Mouse (Mus musculus): Measurements from ENCODE around the gene Ddx52. TPM values are rescaled to one million over a fixed set of nuclear protein-coding genes. Genes with fewer than 3 reads are reported as not detected.
A peak's percentile ranks its signal among the peaks of the same experiment; 100 is the strongest.

Gene Ddx52
- polyA plus RNA-seq, 1 experiment = 7.2 TPM

- 85% methylated on average over 6 of the region's 6 CpGs for WGBS
- Histone ChIP-seq H3K4me1 (ENCODE audit: control insufficient read depth, insufficient read depth, low read length) (peaks cover 6% of the 10 kb centered on the region; the same call in 1 of the 2 replicates), H3K4me3 (ENCODE audit: insufficient read depth, low read depth, low read length) (no peak overlapping the region), H3K27me3 (replicated peaks; ENCODE audit: control insufficient read depth, insufficient read depth, low read length) (no peaks in the 10 kb centered on the region), H3K36me3 (ENCODE audit: control insufficient read depth, insufficient read depth, low read length) (no peaks in the 10 kb centered on the region), H3K27ac (ENCODE audit: insufficient read depth, low read depth, low read length) (no peak overlapping the region)
- DNase-seq = no peak
- TF ChIP-seq POLR2A (IDR thresholded peaks at IDR 0.05; ENCODE audit: low read depth, low read length) (no peak), CTCF (conservative IDR thresholded peaks at IDR 0.05; ENCODE audit: insufficient read depth, insufficient read length, low read depth, low read length) (no peak)
These were observed 26.3 kb downstream of the Ddx52 start for GRCm38 (mm10) chr11:83968205-83968575.

GRCm38 (mm10) chr11:83969040-83969439 lies 27.2 kb downstream of the Ddx52 start:
- Histone ChIP-seq H3K36me3 (ENCODE audit: control insufficient read depth, insufficient read depth, low read length) (no peaks in the 10 kb centered on the region), H3K27me3 (replicated peaks; ENCODE audit: control insufficient read depth, insufficient read depth, low read length) (no peaks in the 10 kb centered on the region), H3K4me1 (ENCODE audit: control insufficient read depth, insufficient read depth, low read length) (peaks cover 2% of the 10 kb centered on the region; the same call in 1 of the 2 replicates), H3K27ac (ENCODE audit: insufficient read depth, low read depth, low read length) (no peak overlapping the region), H3K4me3 (ENCODE audit: insufficient read depth, low read depth, low read length) (no peak overlapping the region)
- 0 out of 2 replicates have a peak, but pooled peaks have one; percentile 4 for TF ChIP-seq CTCF (conservative IDR thresholded peaks at IDR 0.05; ENCODE audit: insufficient read depth, insufficient read length, low read depth, low read length)
- TF ChIP-seq POLR2A (IDR thresholded peaks at IDR 0.05; ENCODE audit: low read depth, low read length) = no peak
- no peak for DNase-seq
- 96% methylated on average over 3 of the region's 3 CpGs for WGBS

- TF ChIP-seq CTCF (conservative IDR thresholded peaks at IDR 0.05; ENCODE audit: insufficient read depth, insufficient read length, low read depth, low read length) = no peak
- TF ChIP-seq POLR2A (IDR thresholded peaks at IDR 0.05; ENCODE audit: low read depth, low read length) = no peak
- no peak for DNase-seq
- H3K4me1 ChIP-seq (ENCODE audit: control insufficient read depth, insufficient read depth, low read length) = no peaks in the 10 kb centered on the region
- WGBS = 69% methylated on average over 7 of the region's 7 CpGs
- H3K36me3 ChIP-seq (ENCODE audit: control insufficient read depth, insufficient read depth, low read length) = peaks cover 2% of the 10 kb centered on the region; the same call in 1 of the 2 replicates
- no peak overlapping the region for H3K27ac ChIP-seq (ENCODE audit: insufficient read depth, low read depth, low read length)
- H3K4me3 ChIP-seq (ENCODE audit: insufficient read depth, low read depth, low read length) = no peak overlapping the region
- H3K27me3 ChIP-seq (replicated peaks; ENCODE audit: control insufficient read depth, insufficient read depth, low read length) = no peaks in the 10 kb centered on the region
These were observed 32.9 kb downstream of the Ddx52 start for GRCm38 (mm10) chr11:83974561-83975346.

GRCm38 (mm10) chr11:83975488-83975887 lies 33.6 kb downstream of the Ddx52 start:
- WGBS = 82% methylated on average over 1 of the region's 1 CpGs
- no peak for DNase-seq
- Histone ChIP-seq H3K36me3 (ENCODE audit: control insufficient read depth, insufficient read depth, low read length) (peaks cover 2% of the 10 kb centered on the region; the same call in 1 of the 2 replicates), H3K4me3 (ENCODE audit: insufficient read depth, low read depth, low read length) (no peak overlapping the region), H3K4me1 (ENCODE audit: control insufficient read depth, insufficient read depth, low read length) (no peaks in the 10 kb centered on the region), H3K27ac (ENCODE audit: insufficient read depth, low read depth, low read length) (no peak overlapping the region), H3K27me3 (replicated peaks; ENCODE audit: control insufficient read depth, insufficient read depth, low read length) (no peaks in the 10 kb centered on the region)
- TF ChIP-seq CTCF (conservative IDR thresholded peaks at IDR 0.05; ENCODE audit: insufficient read depth, insufficient read length, low read depth, low read length) = no peak
- TF ChIP-seq POLR2A (IDR thresholded peaks at IDR 0.05; ENCODE audit: low read depth, low read length) = no peak

- WGBS = 59% methylated on average over 13 of the region's 13 CpGs
- no peak for DNase-seq
These were observed 34.5 kb downstream of the Ddx52 start for GRCm38 (mm10) chr11:83976236-83976977.

GRCm38 (mm10) chr11:83977810-83978209 lies 35.9 kb downstream of the Ddx52 start:
- H3K4me3 ChIP-seq (ENCODE audit: insufficient read depth, low read depth, low read length) = no peak overlapping the region
- TF ChIP-seq POLR2A (IDR thresholded peaks at IDR 0.05; ENCODE audit: low read depth, low read length) (no peak), CTCF (conservative IDR thresholded peaks at IDR 0.05; ENCODE audit: insufficient read depth, insufficient read length, low read depth, low read length) (no peak)
- 90% methylated on average over 2 of the region's 2 CpGs for WGBS
- peaks cover 7% of the 10 kb centered on the region for H3K36me3 ChIP-seq (ENCODE audit: control insufficient read depth, insufficient read depth, low read length)
- no peak overlapping the region for H3K27ac ChIP-seq (ENCODE audit: insufficient read depth, low read depth, low read length)
- no peak for DNase-seq
- H3K27me3 ChIP-seq (replicated peaks; ENCODE audit: control insufficient read depth, insufficient read depth, low read length) = no peaks in the 10 kb centered on the region
- H3K4me1 ChIP-seq (ENCODE audit: control insufficient read depth, insufficient read depth, low read length) = no peaks in the 10 kb centered on the region

More at GRCm38 (mm10) chr11:83976236-83976977, 34.5 kb downstream of the Ddx52 start:
- Histone ChIP-seq H3K36me3 (ENCODE audit: control insufficient read depth, insufficient read depth, low read length) (peaks cover 3% of the 10 kb centered on the region), H3K4me3 (ENCODE audit: insufficient read depth, low read depth, low read length) (no peak overlapping the region), H3K4me1 (ENCODE audit: control insufficient read depth, insufficient read depth, low read length) (no peaks in the 10 kb centered on the region), H3K27ac (ENCODE audit: insufficient read depth, low read depth, low read length) (no peak overlapping the region), H3K27me3 (replicated peaks; ENCODE audit: control insufficient read depth, insufficient read depth, low read length) (no peaks in the 10 kb centered on the region)
- TF ChIP-seq POLR2A (IDR thresholded peaks at IDR 0.05; ENCODE audit: low read depth, low read length) (no peak), CTCF (conservative IDR thresholded peaks at IDR 0.05; ENCODE audit: insufficient read depth, insufficient read length, low read depth, low read length) (no peak)

- Histone ChIP-seq H3K4me3 (ENCODE audit: insufficient read depth, low read depth, low read length) (no peak overlapping the region), H3K27me3 (replicated peaks; ENCODE audit: control insufficient read depth, insufficient read depth, low read length) (no peaks in the 10 kb centered on the region), H3K4me1 (ENCODE audit: control insufficient read depth, insufficient read depth, low read length) (no peaks in the 10 kb centered on the region), H3K36me3 (ENCODE audit: control insufficient read depth, insufficient read depth, low read length) (peaks cover 10% of the 10 kb centered on the region), H3K27ac (ENCODE audit: insufficient read depth, low read depth, low read length) (no peak overlapping the region)
- WGBS = 81% methylated on average over 6 of the region's 6 CpGs
- no peak for DNase-seq
- TF ChIP-seq POLR2A (IDR thresholded peaks at IDR 0.05; ENCODE audit: low read depth, low read length) (no peak), CTCF (conservative IDR thresholded peaks at IDR 0.05; ENCODE audit: insufficient read depth, insufficient read length, low read depth, low read length) (no peak)
These were observed 38.1 kb downstream of the Ddx52 start for GRCm38 (mm10) chr11:83979992-83980391.

Measured in kidney, adult 2 months (tissue).